Mouse (Mus musculus): ENCODE data around the gene Ifna14.
"Not testable (repeated sequence)": the region's sequence is repeated elsewhere in the genome, so short reads cannot be mapped to it uniquely, and the experiment has no call there.

Gene Ifna14

DNA sequence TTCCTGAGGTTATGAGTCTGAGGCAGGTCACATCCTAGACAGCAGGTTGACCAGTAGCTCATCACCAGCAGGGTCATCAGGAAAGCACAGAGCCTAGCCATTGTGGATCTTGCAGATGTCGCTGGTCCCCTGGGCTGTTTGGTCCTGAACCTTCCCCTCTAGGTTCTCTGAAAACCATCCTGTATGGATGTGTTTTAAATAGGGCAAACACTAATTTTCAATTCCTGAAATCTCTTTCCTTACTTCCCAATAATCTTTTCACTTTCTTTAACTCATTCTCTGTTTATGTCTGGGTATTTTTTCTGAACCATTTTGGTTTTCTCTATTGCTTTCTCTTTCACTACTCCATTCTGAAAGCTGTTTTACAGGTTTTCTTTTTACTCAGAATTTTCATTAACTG, at the start of gene Ifna14:
Ifna14 (minus strand) TSS at position 101 of the 400 bp plus-strand sequence.
- DNase-seq (ENCODE audit: low spot score): no peak

DNA sequence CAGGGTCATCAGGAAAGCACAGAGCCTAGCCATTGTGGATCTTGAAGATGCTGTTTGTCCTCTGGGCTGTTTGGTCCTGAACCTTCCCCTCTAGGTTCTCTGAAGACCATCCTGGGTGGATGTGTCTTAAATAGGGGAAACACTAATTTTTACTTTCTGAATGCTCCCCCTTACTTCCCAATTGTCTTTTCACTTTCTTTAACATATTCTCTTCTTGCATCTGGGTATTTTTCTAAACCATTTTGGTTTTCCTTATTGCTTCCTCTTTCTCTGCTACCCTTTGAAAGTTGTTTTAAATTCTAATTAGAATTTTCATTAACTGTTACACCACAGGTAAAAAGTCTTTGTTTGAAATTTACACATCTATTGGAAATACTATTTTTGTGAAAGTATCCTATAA, 31.7 kb upstream of the Ifna14 start, which contains the start of gene Ifna12:
Ifna12 (minus strand) TSS at position 101 of the 400 bp plus-strand sequence.
- DNase-seq (ENCODE audit: low spot score): no peak

DNA sequence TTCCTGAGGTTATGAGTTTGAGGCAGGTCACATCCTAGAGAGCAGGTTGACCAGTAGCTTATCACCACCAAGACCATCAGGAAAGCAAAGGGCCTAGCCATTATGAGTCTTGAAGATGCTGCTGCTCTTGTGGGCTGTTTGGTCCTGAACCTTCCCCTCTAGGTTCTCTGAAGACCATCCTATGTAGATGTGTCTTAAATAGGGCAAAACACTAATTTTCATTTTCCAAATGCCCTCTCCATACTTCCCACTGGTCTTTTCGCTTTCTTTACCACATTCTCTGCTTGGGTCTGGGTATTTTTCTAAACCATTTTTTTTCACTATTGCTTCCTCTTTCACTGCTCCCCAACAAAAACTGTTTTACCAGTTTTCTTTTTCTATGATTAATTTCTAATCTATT, 20.7 kb upstream of the Ifna14 start, which contains the start of gene Ifna9:
Ifna9 (minus strand) TSS at position 101 of the 400 bp plus-strand sequence.
- DNase-seq (ENCODE audit: low spot score): no peak

DNA sequence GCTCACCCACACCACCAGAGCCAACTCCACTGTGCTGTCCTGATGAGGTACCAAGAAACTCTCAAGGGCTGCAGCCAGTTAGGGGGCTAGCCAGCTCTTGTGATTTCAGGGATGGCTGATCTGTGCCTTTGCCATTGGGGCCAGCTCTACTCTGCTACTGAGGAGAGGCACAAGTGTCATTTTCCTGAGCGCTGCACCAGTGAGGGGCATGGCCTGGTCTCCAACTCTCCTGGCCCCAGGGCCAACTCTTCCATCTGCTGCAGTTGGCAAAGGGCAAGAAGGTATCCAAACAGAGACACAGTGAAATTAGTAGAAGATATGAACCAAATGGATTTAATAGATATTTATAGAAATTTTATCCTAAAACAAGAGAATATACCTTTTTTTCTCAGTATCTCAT, 9.8 kb downstream of the Ifna14 start:
- DNase-seq (ENCODE audit: low spot score): no peak

DNA sequence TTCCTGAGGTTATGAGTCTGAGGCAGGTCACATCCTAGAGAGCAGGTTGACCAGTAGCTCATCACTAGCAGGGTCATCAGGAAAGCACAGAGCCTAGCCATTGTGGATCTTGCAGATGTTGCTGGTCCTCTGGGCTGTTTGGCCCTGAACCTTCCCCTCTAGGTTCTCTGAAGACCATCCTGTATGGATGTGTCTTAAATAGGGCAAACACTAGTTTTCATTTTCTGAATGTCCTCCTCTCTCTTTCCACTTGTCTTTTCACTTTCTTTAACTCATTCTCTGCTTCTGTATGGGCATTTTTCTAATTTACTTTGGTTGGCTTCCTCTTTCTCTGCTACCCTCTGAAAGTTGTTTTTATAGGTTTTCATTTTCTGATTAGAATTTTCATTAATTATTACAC, 13.5 kb downstream of the Ifna14 start, which contains the start of gene Ifna15:
Ifna15 (minus strand) TSS at position 101 of the 400 bp plus-strand sequence.
- not testable (repeated sequence) for DNase-seq (ENCODE audit: low spot score)

DNA sequence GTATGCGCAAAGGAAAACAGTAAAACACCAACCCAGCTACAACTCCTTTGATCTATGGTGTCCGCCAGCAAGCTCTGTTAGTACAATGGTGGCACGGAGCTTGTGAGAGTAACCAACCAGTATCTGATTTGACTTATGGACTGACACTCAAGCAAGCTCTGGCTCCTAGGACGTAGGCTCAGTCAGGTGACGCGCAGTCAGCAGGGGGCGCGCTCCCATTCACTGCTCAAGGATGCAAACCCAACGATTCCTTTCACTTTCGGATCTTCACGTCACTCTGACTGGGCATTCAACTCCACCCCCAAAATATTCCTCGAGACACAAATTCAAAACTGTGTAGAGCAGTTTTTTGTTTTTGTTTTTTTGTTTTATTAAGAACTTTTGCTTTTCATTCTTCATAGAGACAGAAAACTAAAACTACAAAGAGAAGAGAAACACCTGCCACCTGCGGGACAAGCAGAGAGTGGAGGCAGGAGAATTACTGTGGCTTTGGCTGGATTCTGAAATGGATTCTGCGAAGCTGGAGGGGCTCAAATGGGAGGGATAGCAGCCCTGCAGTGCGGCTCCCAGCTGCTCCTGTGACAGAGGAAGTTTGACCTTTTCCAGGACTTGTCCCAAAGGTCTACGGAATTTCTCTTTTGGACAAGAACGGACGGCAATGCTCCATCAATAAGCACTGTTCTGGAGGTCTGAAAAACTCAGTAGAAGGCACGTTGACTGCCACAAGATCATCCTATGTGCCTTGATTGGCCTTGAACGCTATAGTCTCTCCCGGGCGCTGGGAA, 21.2 kb downstream of the Ifna14 start:
- DNase-seq (ENCODE audit: low spot score): peak; percentile 90

DNA sequence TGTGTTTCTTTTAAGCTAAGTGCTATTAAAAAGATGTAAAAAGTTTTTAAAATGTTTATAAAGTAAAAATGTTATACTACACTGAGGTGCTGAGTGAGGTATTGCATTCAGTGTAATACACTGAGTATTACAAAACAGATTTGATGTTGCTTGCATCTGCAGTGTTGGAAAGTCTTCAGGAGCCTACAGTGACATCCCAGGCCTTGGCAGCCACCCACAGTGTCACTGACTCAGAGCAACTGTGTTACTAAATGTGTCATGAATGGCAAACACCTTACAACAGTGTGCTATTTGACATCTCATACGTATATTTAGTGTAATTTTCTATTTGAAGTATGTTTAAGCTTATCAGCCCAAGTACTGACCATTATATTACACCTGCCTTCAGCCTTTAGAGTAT, 23.6 kb downstream of the Ifna14 start:
- no peak for DNase-seq (ENCODE audit: low spot score)

DNA sequence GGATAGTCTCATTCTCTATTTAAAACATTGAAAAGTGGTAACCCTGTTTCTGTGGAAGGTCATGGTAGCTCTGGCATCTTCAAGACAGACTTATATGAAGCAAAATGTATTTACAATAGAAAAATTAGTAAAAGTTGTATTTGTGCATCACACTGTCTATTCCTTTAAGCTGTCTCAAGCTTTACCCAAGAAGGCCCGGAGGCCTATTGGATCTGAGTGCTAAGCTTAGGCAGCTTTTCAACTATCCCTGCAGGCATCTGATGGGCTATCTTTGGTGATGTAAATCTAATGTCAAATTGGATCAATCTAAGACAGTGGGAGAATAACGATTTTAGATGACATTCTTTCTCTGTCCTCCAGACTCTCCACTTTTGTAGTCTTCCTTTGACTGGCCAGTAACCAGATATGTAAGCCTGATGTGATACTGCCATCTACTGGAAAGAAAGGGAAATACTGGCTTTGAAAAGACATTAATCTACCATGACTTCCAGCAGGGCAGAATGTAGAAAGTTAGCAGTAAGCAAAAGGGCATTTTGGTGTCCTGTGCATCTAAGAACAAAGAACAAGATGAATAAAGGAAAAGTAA, 27.9 kb downstream of the Ifna14 start:
- DNase-seq (ENCODE audit: low spot score): peak; percentile 77

DNA sequence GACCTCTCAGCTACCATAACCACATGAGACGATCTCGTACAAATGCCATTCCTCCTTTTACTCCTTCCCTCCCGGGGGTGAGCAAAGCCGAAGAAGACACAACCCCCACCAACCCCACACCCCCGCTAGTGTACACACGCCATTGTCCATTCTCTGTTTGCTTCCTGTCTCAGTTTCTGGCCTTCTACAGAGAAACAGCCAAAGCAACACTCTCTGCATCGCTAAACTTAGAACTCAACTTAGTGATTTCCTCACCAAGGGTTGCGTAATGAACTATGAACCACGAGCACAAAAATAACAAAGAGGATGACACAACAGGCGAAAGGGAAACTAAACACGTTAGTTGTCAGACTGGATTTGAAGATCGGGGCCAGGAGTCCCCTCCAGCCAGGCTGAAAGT, 34.3 kb downstream of the Ifna14 start:
- no peak for DNase-seq (ENCODE audit: low spot score)

DNA sequence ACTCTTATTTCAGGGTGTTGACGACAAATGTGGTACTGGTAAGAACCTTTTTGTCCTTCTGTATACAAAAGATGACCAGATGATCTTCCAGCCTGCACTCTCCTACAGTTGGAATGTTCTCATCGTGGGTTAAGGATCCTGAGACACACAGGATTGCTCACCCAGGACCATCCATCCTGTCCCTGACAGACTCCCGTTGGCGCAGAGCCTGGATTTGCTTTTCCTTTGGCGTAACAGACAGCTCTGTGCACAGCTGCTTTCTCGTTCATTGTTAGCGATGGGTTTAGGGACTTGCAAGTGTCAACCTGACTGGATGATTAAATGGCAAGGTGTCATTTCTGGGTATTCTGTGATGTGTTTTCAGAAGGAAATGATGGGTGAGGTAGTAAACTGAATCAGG, 35.0 kb downstream of the Ifna14 start:
- no peak for DNase-seq (ENCODE audit: low spot score)

DNA sequence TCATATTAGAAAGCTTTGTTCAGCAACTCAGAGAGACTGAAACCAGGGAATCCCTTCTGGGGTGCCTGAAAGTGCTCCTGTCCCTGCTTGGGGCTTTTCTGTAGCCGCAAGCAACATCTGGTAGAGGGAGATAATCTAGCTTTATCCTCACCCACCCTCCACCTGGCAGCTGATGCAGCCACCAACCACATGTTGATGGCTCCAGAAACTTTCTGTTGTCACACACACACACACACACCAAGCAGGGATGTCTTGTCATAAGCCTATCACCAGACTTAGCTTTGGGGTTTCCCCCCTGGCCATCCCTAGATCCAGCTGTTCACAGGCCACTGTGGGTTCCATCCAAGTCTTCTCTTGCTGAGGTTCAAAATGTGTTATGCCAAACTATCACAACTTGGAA, 35.9 kb downstream of the Ifna14 start:
- no peak for DNase-seq (ENCODE audit: low spot score)

DNA sequence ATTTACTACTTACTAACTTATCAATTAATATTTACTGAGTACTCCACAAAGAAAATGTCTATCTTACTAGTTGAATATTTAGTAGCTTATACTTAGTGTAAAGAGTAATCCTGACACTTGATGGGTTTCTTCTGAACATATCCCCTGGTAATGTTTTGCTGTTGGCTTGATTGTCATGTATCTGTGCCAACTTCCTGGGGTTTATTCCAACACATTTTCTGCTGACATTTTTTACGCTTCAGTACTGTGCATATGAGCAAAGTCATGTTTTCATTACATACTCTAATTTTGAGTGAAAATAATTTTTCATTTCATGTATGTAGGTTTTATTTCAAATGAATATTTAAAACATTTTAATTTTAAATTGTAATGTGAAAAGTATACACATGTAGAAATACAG, 36.7 kb downstream of the Ifna14 start:
- DNase-seq (ENCODE audit: low spot score): no peak

DNA sequence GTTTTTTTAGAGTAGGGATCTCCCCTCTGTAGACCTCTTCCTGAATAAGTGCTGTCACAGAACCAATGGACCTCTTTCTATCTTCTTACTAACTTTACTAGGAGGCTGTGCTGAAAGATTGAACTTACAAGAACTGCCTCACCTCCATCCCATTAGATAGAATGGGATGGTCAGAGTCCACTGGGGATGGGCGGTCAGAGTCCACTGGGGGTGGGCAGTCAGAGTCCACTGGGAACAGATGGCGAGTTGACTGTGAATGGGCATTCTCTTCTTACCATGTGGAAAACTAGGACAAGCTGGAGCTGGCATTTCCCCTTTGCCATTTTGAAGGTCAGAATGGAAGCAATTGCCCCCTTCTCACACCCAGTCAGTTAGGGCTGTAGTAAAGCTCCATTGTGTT, 38.1 kb downstream of the Ifna14 start:
- DNase-seq (ENCODE audit: low spot score): no peak

DNA sequence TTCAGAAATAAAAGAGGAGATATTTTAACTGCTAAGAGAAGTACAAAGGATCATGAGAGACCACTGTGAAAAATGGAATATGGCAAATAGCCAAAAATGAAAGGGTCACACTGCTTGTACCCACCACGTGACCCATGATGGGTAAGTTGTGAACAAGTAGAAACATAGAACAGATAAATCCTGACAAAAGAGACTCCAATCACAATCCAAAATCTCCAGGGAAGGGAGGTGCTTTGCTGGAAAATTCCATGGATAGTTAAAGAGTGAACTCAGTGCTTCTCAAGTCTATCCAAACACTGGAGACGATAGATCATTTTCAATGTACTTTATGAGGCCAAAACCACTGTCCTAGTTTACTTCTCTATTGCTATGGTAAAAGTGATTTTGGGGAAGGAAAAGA, 40.7 kb downstream of the Ifna14 start:
- DNase-seq (ENCODE audit: low spot score): no peak

DNA sequence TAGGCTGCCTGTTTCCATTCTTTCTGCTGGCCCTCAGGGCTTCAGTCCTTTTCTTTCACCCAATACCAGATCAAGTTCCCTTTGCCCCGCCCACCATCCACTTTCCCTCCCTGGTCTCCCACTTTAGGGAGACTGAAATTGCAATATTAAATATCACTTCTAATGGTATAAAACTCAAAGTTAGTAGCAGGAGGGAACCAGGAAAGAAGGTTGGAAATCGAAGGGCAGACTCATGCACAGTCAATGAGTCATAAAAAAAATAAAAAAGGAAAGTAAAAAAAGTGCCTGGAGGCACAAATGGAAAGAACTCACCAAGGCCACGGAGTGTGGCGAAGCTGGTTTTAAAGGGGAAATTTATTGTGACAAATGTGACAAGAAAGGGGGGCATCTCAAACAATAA, 41.3 kb downstream of the Ifna14 start:
- DNase-seq (ENCODE audit: low spot score): no peak

DNA sequence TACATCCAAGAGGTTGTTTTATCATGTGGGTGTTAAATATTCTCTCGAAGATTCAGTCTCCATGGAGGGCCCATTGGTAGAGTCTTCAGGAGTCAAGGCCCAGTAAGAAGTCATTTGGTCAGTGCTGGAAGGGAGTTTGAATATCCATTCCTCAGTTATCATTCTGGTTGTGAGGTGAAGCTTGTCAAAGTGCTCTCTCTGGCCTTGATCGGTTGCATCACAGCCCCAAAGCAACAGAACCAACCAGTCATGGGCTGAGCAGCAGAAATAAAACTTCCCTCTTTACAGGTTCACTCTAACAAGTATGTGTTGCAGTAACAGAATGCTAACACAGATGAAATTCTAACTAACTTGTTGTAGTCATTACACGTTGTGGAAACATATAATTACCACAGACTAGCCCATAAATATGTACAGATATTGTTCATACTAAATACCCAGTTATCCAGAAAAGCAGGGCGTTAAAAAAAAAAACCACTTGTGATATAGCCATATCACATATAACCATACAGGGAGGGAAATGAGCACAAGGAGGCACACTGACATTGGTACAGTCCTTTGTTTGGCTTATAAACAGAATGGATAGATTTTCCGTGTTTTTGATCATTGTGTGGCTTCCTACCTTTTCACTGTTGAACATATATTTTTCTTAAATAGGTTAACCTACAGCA, 45.1 kb downstream of the Ifna14 start:
- no peak for DNase-seq (ENCODE audit: low spot score)

DNA sequence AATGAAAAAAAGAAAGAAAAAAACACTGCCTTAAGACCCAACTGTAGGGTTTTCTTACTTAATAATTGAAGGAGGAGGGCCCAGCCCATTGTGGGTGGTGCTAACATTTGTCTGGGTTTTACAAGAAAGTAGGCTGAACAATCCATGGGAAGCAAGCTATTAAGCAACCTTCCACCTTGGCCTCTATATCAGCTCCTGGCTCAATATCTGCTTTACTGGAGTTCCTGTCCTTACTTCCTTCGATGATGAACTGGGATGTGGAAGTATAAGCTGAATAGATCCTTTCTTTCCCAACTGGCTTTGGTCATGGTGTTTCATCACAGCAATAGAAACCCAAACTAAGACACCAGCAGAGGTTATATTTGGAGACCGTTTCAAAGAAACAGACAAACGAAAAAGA, 46.2 kb downstream of the Ifna14 start:
- no peak for DNase-seq (ENCODE audit: low spot score)

DNA sequence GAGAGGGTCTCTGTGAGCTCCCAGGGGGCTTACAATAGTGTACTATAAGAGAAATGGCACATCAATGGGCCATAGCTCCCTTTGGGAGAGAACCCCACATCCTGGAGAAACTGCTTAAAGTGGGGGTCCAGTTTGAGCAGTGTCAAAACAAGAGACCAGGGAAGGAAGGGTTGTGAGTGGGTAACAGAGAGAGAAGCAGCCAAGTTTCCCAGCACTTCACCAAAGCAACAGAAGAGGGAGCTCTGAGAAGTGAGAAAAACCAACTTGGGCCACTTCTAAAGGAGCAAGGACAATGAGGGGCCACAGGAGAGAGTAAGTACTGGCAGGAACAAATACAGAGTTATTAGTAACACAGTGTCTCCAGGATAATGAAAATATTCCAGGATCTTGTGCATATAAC, 48.4 kb downstream of the Ifna14 start:
- DNase-seq (ENCODE audit: low spot score): peak; percentile 39

DNA sequence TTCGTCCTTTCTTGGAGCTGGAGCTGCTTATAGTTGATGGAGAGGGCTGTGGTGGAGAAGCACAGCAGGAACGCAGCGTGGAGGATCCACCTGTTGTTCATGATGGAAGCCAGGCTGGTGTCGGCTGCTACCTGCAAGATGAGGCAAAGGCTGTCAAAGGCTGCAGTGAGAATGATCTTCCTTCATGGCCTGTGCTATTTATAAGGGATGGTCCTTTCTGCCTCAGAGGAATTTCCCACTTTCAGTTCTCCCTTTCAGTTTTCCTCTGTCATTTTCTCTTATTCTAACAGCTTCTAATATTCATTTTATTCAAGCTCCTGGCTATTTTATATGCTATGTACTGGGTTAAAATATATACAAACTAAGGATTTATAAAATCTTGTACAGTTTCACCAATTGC, 48.9 kb downstream of the Ifna14 start, which contains the start of gene Ifnb1:
Ifnb1 (minus strand) TSS at position 101 of the 400 bp plus-strand sequence.
- DNase-seq (ENCODE audit: low spot score): no peak
